Mouse (Mus musculus) MEL (cell line): ENCODE data around the gene Brdt. TPM values are rescaled to one million over a fixed set of nuclear protein-coding genes. Genes with fewer than 3 reads are reported as not detected.

ENCODE experiments used
- DNase-seq: peaks from one replicate; pipeline ENCODE4 v3.0.0; 2011; ENCODE audit warnings: low read depth, low spot score
- H3K27ac ChIP-seq: 2 replicates; pipeline ENCODE4 v1.5.1; 2012; ENCODE audit warnings: low read depth, mild to moderate bottlenecking, control low read depth, low read length, moderate library complexity; ENCODE audit not compliant: control insufficient read depth
- H3K27me3 ChIP-seq, 2 experiments: fragments of 150-350 bp in 1 of 2; sonication (generic) in 1 of 2; 2 replicates each; pipeline ENCODE4 v1.6.1; 2012; ENCODE audit warnings: low read length in 2 of 2, mild to moderate bottlenecking in 2 of 2, improper control_type of control experiment in 1 of 2, moderate library complexity in 1 of 2; ENCODE audit not compliant: insufficient read depth in 2 of 2, control insufficient read depth in 1 of 2
- H3K36me3 ChIP-seq, 2 experiments: 2 replicates each; pipeline ENCODE4 v1.6.1; 2012 to 2014; ENCODE audit warnings: low read length in 2 of 2, improper control_type of control experiment in 1 of 2, inconsistent platforms in 1 of 2, mild to moderate bottlenecking in 1 of 2; ENCODE audit not compliant: insufficient read depth in 2 of 2, control insufficient read depth in 1 of 2
- H3K4me1 ChIP-seq, 2 experiments: fragments of 150-350 bp in 1 of 2; sonication (generic) in 1 of 2; 2 replicates each; pipeline ENCODE4 v1.6.1; 2012; ENCODE audit warnings: low read length in 2 of 2, improper control_type of control experiment in 1 of 2, mild to moderate bottlenecking in 1 of 2; ENCODE audit not compliant: insufficient read depth in 2 of 2, control insufficient read depth in 1 of 2
- H3K4me3 ChIP-seq, 2 experiments: fragments of 150-350 bp in 1 of 2; sonication (generic) in 1 of 2; 2 replicates each; pipeline ENCODE4 v1.5.1; 2012; ENCODE audit warnings: low read depth in 2 of 2, low read length in 2 of 2, mild to moderate bottlenecking in 2 of 2, moderate library complexity in 2 of 2, control low read depth in 1 of 2, improper control_type of control experiment in 1 of 2; ENCODE audit not compliant: control insufficient read depth in 1 of 2, insufficient read depth in 1 of 2
- H3K79me2 ChIP-seq: 2 replicates; pipeline ENCODE4 v1.6.1; 2012; ENCODE audit warnings: mild to moderate bottlenecking, low read length, moderate library complexity; ENCODE audit not compliant: control insufficient read depth, poor library complexity, insufficient read depth
- H3K9ac ChIP-seq: 2 replicates; pipeline ENCODE4 v1.6.1; 2012; ENCODE audit warnings: low read depth, mild to moderate bottlenecking, control low read depth, low read length, moderate library complexity; ENCODE audit not compliant: control insufficient read depth, poor library complexity, severe bottlenecking
- H3K9me3 ChIP-seq: fragments of 150-350 bp; sonication (generic); replicated peaks from 2 replicates; pipeline ENCODE4 v1.6.1; 2012; ENCODE audit warnings: mild to moderate bottlenecking, low read length, improper control_type of control experiment, moderate library complexity; ENCODE audit not compliant: insufficient read depth
- E2F4 ChIP-seq: IDR thresholded peaks from 2 replicates; pipeline ENCODE4 v1.6.1; 2011; ENCODE audit warnings: low read depth, low read length, improper control_type of control experiment, borderline replicate concordance
- ELF1 ChIP-seq: IDR thresholded peaks from 2 replicates; pipeline ENCODE4 v1.6.1; 2014; ENCODE audit warnings: low read depth, mild to moderate bottlenecking, inconsistent platforms, low read length, improper control_type of control experiment, moderate library complexity
- EP300 ChIP-seq, 2 experiments: IDR thresholded peaks; 2 replicates each; pipeline ENCODE4 v1.6.1; 2011; ENCODE audit warnings: improper control_type of control experiment in 2 of 2, low read length in 2 of 2, low read depth in 1 of 2, mild to moderate bottlenecking in 1 of 2
- ETS1 ChIP-seq: IDR thresholded peaks from 2 replicates; pipeline ENCODE4 v1.6.1; 2012; ENCODE audit warnings: low read depth, mild to moderate bottlenecking, inconsistent platforms, low read length, improper control_type of control experiment, moderate library complexity
- GABPA ChIP-seq: IDR thresholded peaks from 2 replicates; pipeline ENCODE4 v1.6.1; 2012; ENCODE audit warnings: low read depth, mild to moderate bottlenecking, inconsistent platforms, low read length, improper control_type of control experiment, moderate library complexity
- HCFC1 ChIP-seq: IDR thresholded peaks from 2 replicates; pipeline ENCODE4 v1.6.1; 2012; ENCODE audit warnings: low read depth, mild to moderate bottlenecking, inconsistent platforms, low read length, improper control_type of control experiment, moderate library complexity
- MEF2A ChIP-seq: IDR thresholded peaks from 2 replicates; pipeline ENCODE4 v1.6.1; 2014; ENCODE audit warnings: low read depth, mild to moderate bottlenecking, inconsistent platforms, low read length, improper control_type of control experiment; ENCODE audit not compliant: poor library complexity, insufficient replicate concordance, severe bottlenecking; ENCODE audit errors: extremely low read depth
- NELFE ChIP-seq: IDR thresholded peaks from 2 replicates; pipeline ENCODE4 v1.6.1; 2011; ENCODE audit warnings: low read depth, low read length, improper control_type of control experiment
- NRF1 ChIP-seq: IDR thresholded peaks from 2 replicates; pipeline ENCODE4 v1.6.1; 2014; ENCODE audit warnings: low read depth, mild to moderate bottlenecking, inconsistent platforms, low read length, improper control_type of control experiment, moderate library complexity; ENCODE audit not compliant: poor library complexity, insufficient read depth, severe bottlenecking
- POLR2A ChIP-seq, 2 experiments: IDR thresholded peaks; 2 replicates each; pipeline ENCODE4 v1.6.1; 2011 to 2012; ENCODE audit warnings: low read length in 2 of 2, mild to moderate bottlenecking in 2 of 2, control low read depth in 1 of 2, improper control_type of control experiment in 1 of 2, low read depth in 1 of 2, moderate library complexity in 1 of 2; ENCODE audit not compliant: control insufficient read depth in 1 of 2, insufficient read depth in 1 of 2, poor library complexity in 1 of 2
- RAD21 ChIP-seq: IDR thresholded peaks from 2 replicates; pipeline ENCODE4 v1.6.1; 2011; ENCODE audit warnings: mild to moderate bottlenecking, low read depth, low read length, improper control_type of control experiment
- SMC3 ChIP-seq: IDR thresholded peaks from 2 replicates; pipeline ENCODE4 v1.6.1; 2011; ENCODE audit warnings: low read depth, low read length, improper control_type of control experiment
- ZC3H11A ChIP-seq: IDR thresholded peaks from 2 replicates; pipeline ENCODE4 v1.6.1; 2012; ENCODE audit warnings: low read depth, mild to moderate bottlenecking, inconsistent platforms, low read length, improper control_type of control experiment
- ZMIZ1 ChIP-seq: IDR thresholded peaks from 2 replicates; pipeline ENCODE4 v1.6.1; 2012; ENCODE audit warnings: low read depth, mild to moderate bottlenecking, inconsistent platforms, low read length, improper control_type of control experiment, moderate library complexity
- polyA plus RNA-seq, 2 experiments: library from polyadenylated mRNA; stranded (reverse) in 1 of 2; unstranded in 1 of 2; fragments of >175 nt in 1 of 2; fragments of >200 nt in 1 of 2; gene quantifications; 2 replicates each; pipeline versions ENCODE4 v1.2.1 to v1.2.4; 2012; ENCODE audit warnings: low replicate concordance in 2 of 2, low read depth in 1 of 2; ENCODE audit not compliant: insufficient read length in 2 of 2, insufficient read depth in 1 of 2, missing spikeins in 1 of 2
- total RNA-seq: library from RNA; depleted of rRNA; stranded (reverse); fragments of 300-350 nt; gene quantifications from 2 replicates; pipeline ENCODE4 v1.2.3, GENCODE M21; 2012

Gene Brdt
- total and polyA plus RNA-seq, 3 experiments: 10.3 to 16.7 TPM; not detected in 1

DNA sequence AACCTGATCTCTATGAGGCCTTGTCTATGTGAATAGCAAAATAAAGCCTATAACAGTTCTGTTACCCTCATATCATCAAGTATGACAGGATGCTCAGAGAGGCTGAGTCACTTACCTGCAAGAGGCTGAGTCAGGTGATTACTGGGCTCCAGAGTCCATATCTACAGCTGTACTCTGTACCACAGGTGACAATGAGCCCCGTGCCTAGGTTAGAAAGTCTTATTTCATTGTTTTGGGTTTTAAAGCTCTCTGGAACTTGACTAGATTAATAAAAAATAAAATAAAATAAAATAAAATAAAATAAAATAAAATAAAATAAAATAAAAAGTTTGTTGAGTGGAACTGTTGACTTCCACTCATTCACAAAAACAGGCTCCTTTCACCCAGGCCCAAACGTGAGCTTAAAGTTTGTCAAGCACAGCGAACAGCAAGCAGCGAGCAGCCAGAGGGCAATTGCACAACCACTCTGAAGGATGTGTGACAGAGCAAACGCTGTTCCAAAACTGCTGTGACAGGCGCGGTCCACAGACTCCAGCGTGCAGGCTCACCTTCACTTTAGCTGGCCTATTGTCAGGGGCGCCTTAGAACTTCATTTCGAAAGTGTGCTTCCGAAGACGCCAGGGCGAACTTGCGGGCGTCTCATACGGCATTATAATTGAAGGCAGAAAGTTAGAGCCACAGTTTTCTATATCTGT lies 35.0 kb upstream of the Brdt start:
- TF ChIP-seq ZC3H11A (no peak), MEF2A (no peak), GABPA (no peak), EP300 (IDR thresholded peaks at IDR 0.05; ENCODE audit: low read depth in 1 of 2, low read length in 2 of 2) (no peak), POLR2A (IDR thresholded peaks at IDR 0.05; ENCODE audit: control insufficient read depth in 1 of 2, insufficient read depth in 1 of 2, low read depth in 1 of 2, low read length in 2 of 2, poor library complexity in 1 of 2) (no peak), NRF1 (no peak), RAD21 (no peak), HCFC1 (no peak)

GRCm38 (mm10) chr5:107296512-107297322 lies 34.2 kb upstream of the Brdt start:
- DNase-seq: no peak
- no peak overlapping the region for H3K9ac ChIP-seq
- no peak overlapping the region for H3K4me3 ChIP-seq
- H3K27ac ChIP-seq: no peak overlapping the region
- H3K9me3 ChIP-seq: no peaks in the 10 kb centered on the region
- H3K79me2 ChIP-seq: no peaks in the 10 kb centered on the region
- TF ChIP-seq ELF1: no peak
- no peak for TF ChIP-seq ETS1
- TF ChIP-seq E2F4: no peak
- no peak for TF ChIP-seq ZMIZ1
- no peak for TF ChIP-seq NELFE
- no peak for TF ChIP-seq RAD21
- no peak for TF ChIP-seq SMC3
- H3K4me1 ChIP-seq: no peaks in the 10 kb centered on the region; a peak in 1 of 4 replicates
- H3K27me3 ChIP-seq: no peaks in the 10 kb centered on the region
- H3K36me3 ChIP-seq: peaks cover 0 to 2% of the 10 kb centered on the region in 2 experiments; a peak in 1 of 4 replicates

More for the DNA sequence above, 35.0 kb upstream of the Brdt start:
- Histone ChIP-seq H3K36me3 (peaks cover 0 to 2% of the 10 kb centered on the region in 2 experiments; a peak in 1 of 4 replicates), H3K4me1 (no peaks in the 10 kb centered on the region; a peak in 1 of 4 replicates), H3K9ac (no peak overlapping the region), H3K4me3 (no peak overlapping the region), H3K27ac (no peak overlapping the region), H3K27me3 (no peaks in the 10 kb centered on the region; a peak in 1 of 4 replicates), H3K79me2 (no peaks in the 10 kb centered on the region), H3K9me3 (no peaks in the 10 kb centered on the region)
- DNase-seq: no peak
